Mouse (Mus musculus): ENCODE data around the gene B3gat2.

DNA sequence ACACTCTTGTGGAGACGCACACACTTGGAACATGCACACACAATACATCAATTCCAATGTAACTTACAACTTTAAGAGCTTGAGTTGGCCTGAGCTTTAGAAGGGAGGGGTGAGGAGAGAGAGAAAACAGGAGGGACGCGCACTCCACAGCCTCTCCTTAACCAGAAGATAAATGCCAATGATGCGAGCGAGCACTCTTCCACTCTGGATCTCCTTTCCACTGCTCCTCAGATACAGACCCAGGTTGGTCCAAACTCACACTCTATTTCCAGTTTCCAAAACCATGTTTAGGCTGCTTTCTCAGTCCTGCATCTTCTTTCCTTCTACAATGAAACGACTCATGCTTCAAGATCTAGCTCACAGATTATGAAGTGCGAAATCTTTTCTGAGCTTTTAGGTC, 104.0 kb downstream of the B3gat2 start:
- TF ChIP-seq CTCF (IDR thresholded peaks at IDR 0.05; ENCODE audit: low read depth, low read length) (no peak), POLR2A (IDR thresholded peaks at IDR 0.05; ENCODE audit: extremely low read depth, insufficient read depth, low read length) (no peak)
